Mouse (Mus musculus) kidney, embryonic 15.5 days (tissue): ENCODE results near the gene Rho. TPM values are rescaled to one million over a fixed set of nuclear protein-coding genes. Genes with fewer than 3 reads are reported as not detected.

Source experiments
- ATAC-seq: fragments of 200-750 bp; cut with Nextera tagmentation; replicated peaks from 2 replicates; pipeline ENCODE4 v1.8.0; 2017; ENCODE audit warnings: moderate TSS enrichment; ENCODE audit not compliant: low FRiP score
- H3K27ac ChIP-seq: fragments of 300-500 bp; sonication (generic); 2 replicates; pipeline ENCODE4 v1.5.1; 2015; ENCODE audit warnings: mild to moderate bottlenecking, inconsistent platforms
- H3K27me3 ChIP-seq: fragments of 300-500 bp; sonication (generic); 2 replicates; pipeline ENCODE4 v1.6.1; 2015; ENCODE audit warnings: inconsistent platforms
- H3K36me3 ChIP-seq: fragments of 300-500 bp; sonication (generic); 2 replicates; pipeline ENCODE4 v1.6.1; 2015; ENCODE audit warnings: inconsistent platforms
- H3K4me1 ChIP-seq: fragments of 300-500 bp; sonication (generic); 2 replicates; pipeline ENCODE4 v1.6.1; 2015; ENCODE audit warnings: inconsistent platforms
- H3K4me2 ChIP-seq: fragments of 300-500 bp; sonication (generic); 2 replicates; pipeline ENCODE4 v1.6.1; 2015; ENCODE audit warnings: moderate library complexity, mild to moderate bottlenecking, inconsistent platforms
- H3K4me3 ChIP-seq: fragments of 300-500 bp; sonication (generic); replicated peaks from 2 replicates; pipeline ENCODE4 v1.5.1; 2015; ENCODE audit warnings: mild to moderate bottlenecking, inconsistent platforms
- H3K9ac ChIP-seq: fragments of 300-500 bp; sonication (generic); 2 replicates; pipeline ENCODE4 v1.6.1; 2015; ENCODE audit warnings: mild to moderate bottlenecking, inconsistent platforms
- H3K9me3 ChIP-seq: fragments of 300-500 bp; sonication (generic); replicated peaks from 2 replicates; pipeline ENCODE4 v1.6.1; 2016; ENCODE audit warnings: inconsistent platforms
- WGBS: fragments of 180-500 bp; shearing (Covaris S2); methylation state at CpG from one replicate; pipeline ENCODE4 v1.1.7; 2015; ENCODE audit warnings: mixed read lengths; 5-methylcytosine and 5-hydroxymethylcytosine counted together
- polyA plus RNA-seq: library from polyadenylated mRNA; unstranded; fragments of >200 nt; fragmentation: Nextera tagmentation; extraction: Ambion mirVana; gene quantifications from 2 replicates; pipeline ENCODE4 v1.2.1, GENCODE M21; 2015

The Rho gene
- polyA plus RNA-seq, 1 experiment from 2014 or later: 0.14 TPM

DNA sequence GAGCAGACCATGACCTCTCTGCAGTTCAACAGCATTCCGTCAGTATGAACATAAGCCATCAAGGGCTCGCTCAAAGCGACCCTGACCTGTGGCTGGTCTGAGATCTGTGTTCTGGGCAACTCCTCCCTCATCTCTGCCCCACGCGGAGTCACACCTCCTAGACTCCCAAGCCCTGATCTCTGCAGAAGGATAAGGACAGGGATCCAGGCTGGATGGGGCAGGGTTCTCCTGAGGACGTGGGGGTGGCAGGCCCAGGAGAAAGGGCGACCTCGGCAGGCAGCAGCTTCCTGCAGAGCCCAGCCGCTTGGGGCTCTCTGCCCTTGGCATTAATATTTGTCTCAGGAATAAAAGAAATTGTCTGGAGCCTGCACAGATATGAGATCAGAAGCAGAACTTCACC, 54.1 kb downstream of the Rho start:
- WGBS: 41% methylated on average over 9 of the region's 9 CpGs
- ATAC-seq: no peak
- H3K4me2 ChIP-seq: peak overlapping the region; percentile 93
- H3K27me3 ChIP-seq: no peaks in the 10 kb centered on the region
- no peaks in the 10 kb centered on the region for H3K9me3 ChIP-seq
- no peak overlapping the region for H3K4me3 ChIP-seq
- peaks cover 86% of the 10 kb centered on the region for H3K4me1 ChIP-seq
- H3K36me3 ChIP-seq: no peaks in the 10 kb centered on the region; the same call in 1 of the 2 replicates
- 0 out of 2 replicates have a peak overlapping the region, but pooled peaks have one; percentile 31 for H3K9ac ChIP-seq
- peak overlapping the region; percentile 91; the same call in 1 of the 2 replicates for H3K27ac ChIP-seq

DNA sequence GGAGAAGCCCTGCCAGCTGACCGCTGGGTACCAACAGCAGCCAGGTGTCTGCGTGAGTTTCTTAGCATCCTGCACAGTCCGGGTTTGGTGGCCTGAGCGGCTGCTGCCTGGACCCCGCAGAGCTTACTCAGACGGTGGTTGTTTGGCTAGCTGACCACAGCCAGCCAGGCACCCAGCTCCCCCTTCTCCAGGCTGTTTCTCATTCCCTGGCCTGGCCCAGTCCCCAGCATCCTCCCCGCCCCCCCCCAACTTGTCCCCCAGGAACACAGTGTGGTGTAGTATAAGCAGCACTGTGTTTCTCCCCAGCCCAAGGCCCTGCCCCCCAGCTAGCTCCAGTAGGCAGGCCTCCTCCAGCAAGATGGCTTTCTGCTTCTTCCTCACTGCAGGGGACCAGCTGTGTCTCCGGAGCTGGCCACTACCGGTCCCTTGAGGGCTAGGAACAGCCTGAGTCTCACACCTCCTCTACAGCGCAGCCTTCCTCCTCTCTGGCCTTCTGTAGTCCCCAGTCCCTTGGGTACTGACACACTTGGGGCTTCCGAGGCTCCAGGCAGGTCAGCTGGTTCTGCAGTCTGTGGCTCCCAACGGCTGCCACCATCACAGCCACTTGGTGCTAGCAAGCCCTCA, 55.0 kb downstream of the Rho start:
- peaks cover 91% of the 10 kb centered on the region for H3K4me1 ChIP-seq
- peak overlapping the region; percentile 20 for H3K4me3 ChIP-seq
- 54% methylated on average over 12 of the region's 12 CpGs for WGBS
- H3K4me2 ChIP-seq: peak overlapping the region; percentile 93
- ATAC-seq: no peak
- H3K36me3 ChIP-seq: peaks cover 5% of the 10 kb centered on the region; the same call in 1 of the 2 replicates
- no peaks in the 10 kb centered on the region for H3K9me3 ChIP-seq
- H3K27ac ChIP-seq: peak overlapping the region; percentile 91
- peak overlapping the region; percentile 31; the same call in 1 of the 2 replicates for H3K9ac ChIP-seq
- H3K27me3 ChIP-seq: no peaks in the 10 kb centered on the region

DNA sequence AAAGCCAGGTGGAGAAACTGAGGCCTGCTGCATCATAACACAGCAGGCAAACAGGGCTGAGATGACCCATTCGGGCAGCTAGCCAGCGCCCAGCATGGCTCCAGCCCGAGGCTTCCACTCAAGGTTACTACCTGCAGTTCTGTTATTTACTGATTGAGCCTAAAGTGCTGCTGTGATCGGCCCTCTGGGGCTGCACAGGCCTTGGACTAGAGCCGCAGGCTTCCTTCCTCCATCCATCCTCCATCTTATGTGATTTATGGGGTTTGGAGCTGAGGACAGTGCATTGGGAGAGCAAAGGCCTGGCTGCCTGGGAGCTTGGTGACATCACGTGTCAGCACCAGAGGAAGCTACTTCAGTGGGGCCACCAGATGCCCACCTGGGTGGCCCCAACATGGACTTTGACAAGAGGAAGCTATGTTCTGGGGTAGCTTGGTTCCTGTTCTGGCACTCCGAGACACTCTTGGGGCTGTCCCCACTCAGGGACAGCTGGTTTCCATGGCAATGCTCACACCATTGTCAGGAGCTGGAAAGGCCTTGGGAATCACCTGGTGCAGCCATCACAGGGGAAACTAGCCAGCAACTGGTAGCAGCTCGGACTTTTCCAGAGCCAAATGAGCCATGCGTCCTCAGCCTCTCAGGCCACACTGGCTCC, 55.7 kb downstream of the Rho start:
- no peak for ATAC-seq
- Histone ChIP-seq H3K27me3 (no peaks in the 10 kb centered on the region), H3K4me2 (peak overlapping the region; percentile 93), H3K9me3 (no peaks in the 10 kb centered on the region), H3K36me3 (peaks cover 5% of the 10 kb centered on the region; the same call in 1 of the 2 replicates), H3K27ac (peak overlapping the region; percentile 65), H3K4me3 (peak overlapping the region; percentile 20), H3K4me1 (peaks cover 94% of the 10 kb centered on the region), H3K9ac (peak overlapping the region; percentile 31; the same call in 1 of the 2 replicates)
- 38% methylated on average over 9 of the region's 9 CpGs for WGBS

DNA sequence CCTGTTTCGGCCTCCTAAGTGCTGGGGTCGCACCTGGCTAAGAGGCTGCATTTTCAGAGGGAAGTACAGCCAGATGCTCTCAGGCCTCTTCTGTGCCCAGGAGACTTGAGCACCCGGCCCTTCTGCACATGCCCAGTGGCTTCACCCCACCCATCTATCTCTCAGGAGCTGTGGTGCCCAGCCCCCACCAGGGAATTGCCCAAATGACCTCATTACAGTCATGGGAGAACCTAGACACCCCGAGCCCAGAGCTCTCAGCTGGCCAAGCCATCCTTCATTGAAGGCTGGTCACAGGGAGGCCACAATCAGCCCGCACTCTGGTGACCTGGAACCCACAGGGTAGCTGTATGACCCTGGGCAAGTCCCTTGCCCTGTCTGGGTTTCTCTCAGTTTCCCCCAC, 57.5 kb downstream of the Rho start:
- no peak overlapping the region for H3K27ac ChIP-seq
- no peaks in the 10 kb centered on the region for H3K9me3 ChIP-seq
- peaks cover 5% of the 10 kb centered on the region; the same call in 1 of the 2 replicates for H3K36me3 ChIP-seq
- H3K9ac ChIP-seq: no peak overlapping the region; the same call in 1 of the 2 replicates
- ATAC-seq: no peak
- peak overlapping the region; percentile 93 for H3K4me2 ChIP-seq
- H3K27me3 ChIP-seq: peaks cover 14% of the 10 kb centered on the region
- WGBS: 67% methylated on average over 5 of the region's 5 CpGs
- peaks cover 93% of the 10 kb centered on the region for H3K4me1 ChIP-seq
- peak overlapping the region; percentile 74 for H3K4me3 ChIP-seq

DNA sequence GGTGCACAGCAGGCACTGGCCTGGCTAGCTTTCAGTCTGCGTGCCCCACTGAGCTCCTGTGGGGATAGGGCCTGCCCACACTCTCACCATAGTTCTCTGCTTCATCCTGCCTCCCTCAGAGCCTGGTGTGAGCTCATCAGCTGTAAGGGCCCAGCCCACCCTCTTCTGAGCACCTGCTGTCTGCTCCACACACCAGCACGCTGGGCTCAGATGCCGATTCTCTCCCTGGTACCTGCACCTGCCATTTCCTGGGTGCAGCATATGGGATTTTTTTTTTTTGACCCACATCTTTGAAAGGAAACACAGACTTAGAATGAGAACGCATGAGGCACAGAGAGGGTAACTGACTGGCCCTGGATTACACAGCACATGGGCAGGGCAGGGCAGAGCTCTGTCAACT, 58.1 kb downstream of the Rho start:
- Histone ChIP-seq H3K36me3 (peaks cover 5% of the 10 kb centered on the region; the same call in 1 of the 2 replicates), H3K27me3 (peaks cover 18% of the 10 kb centered on the region), H3K27ac (no peak overlapping the region), H3K4me2 (peak overlapping the region; percentile 93), H3K9me3 (no peaks in the 10 kb centered on the region), H3K4me3 (peak overlapping the region; percentile 74), H3K9ac (peak overlapping the region; percentile 23; the same call in 1 of the 2 replicates), H3K4me1 (peaks cover 93% of the 10 kb centered on the region)
- ATAC-seq: no peak
- 71% methylated on average over 4 of the region's 4 CpGs for WGBS

Other genes with a start within 250 kb of the Rho start
- 1.8 and 2.2 TPM in 2 replicates for gene Tmem40, start 169.3 kb upstream of the Rho start, polyA plus RNA-seq
- gene Cand2, start 157.2 kb upstream of the Rho start, polyA plus RNA-seq: 35.2 and 37.4 TPM in 2 replicates
- gene Rpl32, start 123.0 kb upstream of the Rho start, polyA plus RNA-seq: 2,232 and 2,490 TPM in 2 replicates
- 1.8 TPM in 2 replicates for gene Efcab12, start 93.3 kb upstream of the Rho start, polyA plus RNA-seq
- gene Mbd4, start 78.4 kb upstream of the Rho start, polyA plus RNA-seq: 21.3 and 21.7 TPM in 2 replicates
- 32.0 and 36.9 TPM in 2 replicates for gene Ift122, start 78.3 kb upstream of the Rho start, polyA plus RNA-seq
- not detected in 2 replicates for gene H1foo, start 13.2 kb downstream of the Rho start, polyA plus RNA-seq
- gene Plxnd1, start 63.3 kb downstream of the Rho start, polyA plus RNA-seq: 47.3 and 52.7 TPM in 2 replicates